Mouse (Mus musculus) gastrocnemius, postnatal 10 days (tissue): ENCODE data around the gene Arhgap18. TPM values are rescaled to one million over a fixed set of nuclear protein-coding genes. Genes with fewer than 3 reads are reported as not detected.

Experiments
- DNase-seq: peaks from one replicate; pipeline ENCODE4 v3.0.0; 2021; ENCODE audit warnings: mixed read lengths
- total RNA-seq, 2 experiments: library from RNA; stranded (reverse); gene quantifications; 2 replicates each; pipeline ENCODE4 v1.2.3; 2021

Arhgap18 gene
- total RNA-seq, 2 experiments from 2014 or later = 21.2 to 32.0 TPM

- DNase-seq = no peak
Observed at GRCm38 (mm10) chr10:26832068-26832467, 78.8 kb downstream of the Arhgap18 start.

- no peak for DNase-seq
Observed at GRCm38 (mm10) chr10:26832669-26833249, 79.5 kb downstream of the Arhgap18 start.

GRCm38 (mm10) chr10:26833393-26833792, 80.2 kb downstream of the Arhgap18 start:
- no peak for DNase-seq

DNA sequence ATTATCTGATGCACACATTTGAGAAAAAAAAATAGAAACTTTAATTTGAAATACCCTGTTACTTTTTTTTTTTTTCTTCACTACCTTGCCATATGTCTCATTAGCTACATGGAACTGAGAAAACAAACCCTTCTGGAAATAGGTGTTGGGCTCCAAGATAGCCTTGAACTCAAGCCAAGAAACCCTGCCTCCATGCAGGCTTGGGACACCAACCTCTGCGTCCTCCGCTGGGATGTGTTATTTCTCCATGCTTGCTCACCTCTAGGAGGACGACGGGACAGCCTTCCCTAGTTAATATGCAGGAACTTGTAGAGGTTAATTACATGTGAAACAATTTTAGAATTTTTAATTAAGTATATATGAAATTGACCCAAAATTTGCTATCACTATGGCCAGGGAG, 96.1 kb downstream of the Arhgap18 start:
- DNase-seq = no peak

DNA sequence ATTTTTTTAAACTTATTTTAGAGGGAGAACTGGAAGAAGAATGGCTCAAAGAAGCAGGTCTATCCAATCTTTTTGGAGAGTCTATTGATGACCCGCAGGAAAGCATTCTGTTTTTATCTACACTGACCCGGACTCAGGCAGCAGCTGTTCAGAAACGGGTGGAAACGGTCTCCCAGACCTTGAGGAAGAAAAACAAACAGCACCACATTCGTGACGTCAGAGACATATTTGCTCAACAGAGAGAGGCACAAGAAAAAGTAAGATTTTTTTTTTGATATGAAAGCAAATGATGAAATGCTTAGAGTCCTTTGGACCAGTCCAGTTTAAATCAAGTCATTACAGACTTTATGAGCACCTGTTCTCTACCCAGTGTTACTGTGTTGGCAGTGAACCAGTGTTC, 96.6 kb downstream of the Arhgap18 start:
- DNase-seq = no peak

- no peak for DNase-seq
Observed at GRCm38 (mm10) chr10:26854556-26855100, 101.4 kb downstream of the Arhgap18 start.

DNA sequence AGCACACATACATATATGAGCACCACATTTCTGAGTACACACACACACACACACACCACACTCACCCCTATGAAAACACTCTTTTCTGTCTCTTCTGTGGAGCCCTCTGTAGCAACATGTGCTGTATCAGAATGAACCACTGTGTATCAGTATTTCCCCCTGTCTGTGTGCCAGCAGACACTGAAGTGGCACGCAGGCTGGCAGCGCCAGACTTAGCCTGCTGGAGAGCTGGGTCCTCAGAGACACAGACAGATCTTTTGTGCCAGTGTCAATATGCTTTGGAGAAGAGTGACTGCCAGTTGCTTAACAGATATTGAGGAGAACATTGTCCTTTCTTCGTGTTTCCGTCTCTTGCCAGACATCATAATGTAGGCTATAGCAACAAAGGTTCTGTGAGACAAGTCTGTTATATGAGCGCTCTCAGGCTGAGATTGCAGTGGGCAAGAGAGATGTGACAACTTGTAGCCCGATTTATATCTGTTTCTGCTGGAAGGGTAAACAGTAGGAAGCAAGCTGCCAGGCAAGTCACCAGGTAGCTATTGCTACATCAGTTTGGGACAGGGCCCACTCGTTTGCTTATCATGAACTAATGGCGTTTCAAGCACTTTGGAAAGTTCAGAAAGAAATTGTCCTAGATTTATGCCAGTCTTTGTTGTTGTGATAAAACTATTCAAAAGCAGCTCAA, 102.8 kb downstream of the Arhgap18 start:
- DNase-seq = no peak

DNA sequence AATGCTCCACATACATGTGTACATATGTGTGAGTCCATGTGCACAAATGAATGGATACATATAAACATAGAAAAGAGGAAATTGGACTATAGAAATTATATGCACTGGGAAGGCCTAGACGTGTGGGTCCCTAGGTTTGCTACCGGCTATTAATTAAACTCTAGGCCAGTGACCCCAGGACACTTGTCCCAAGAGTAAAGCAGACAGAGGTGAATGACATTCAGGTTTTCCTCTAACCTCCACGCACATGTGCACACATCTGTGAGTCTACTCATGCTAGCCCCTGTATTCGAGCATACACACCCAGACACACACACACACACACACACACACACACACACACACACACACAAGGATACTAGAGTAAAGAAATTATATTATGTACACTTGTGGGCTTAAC, 104.4 kb downstream of the Arhgap18 start:
- DNase-seq = no peak

DNA sequence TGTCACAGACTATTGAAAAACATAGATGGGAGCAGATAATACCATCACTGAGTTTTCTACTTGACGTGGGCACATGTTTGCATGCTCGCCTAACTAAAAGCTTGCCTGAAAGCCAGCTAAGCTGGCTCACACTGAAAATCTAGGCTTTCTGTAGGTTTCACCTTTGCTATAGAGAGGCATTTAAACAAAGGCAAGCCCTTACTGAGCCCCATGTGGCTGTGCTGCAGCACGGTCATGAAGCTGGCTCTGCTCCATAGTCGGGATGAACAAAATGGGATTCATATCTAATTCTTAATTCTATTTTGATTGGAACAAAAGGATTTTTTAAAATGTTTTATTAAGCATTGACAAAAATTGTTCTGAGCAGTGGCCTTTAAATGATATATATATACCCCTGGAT, 105.3 kb downstream of the Arhgap18 start:
- no peak for DNase-seq

DNA sequence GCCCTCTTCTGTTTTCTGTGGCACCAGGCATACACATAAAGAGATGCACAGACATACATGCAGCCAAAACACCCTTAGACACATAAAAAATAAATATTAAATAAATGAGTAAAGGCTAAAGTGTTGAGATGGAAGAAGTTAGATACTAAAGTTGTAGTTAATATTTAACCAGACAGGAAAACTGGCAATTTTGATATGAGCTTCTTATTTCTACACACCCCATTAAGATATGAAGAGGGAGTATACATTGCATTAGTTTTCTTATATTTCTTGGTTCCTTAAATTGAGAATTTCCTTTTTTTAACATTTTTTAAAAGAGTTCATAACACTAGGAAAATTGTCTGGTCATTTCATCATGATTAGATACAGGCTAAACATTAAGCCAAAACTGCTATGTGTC, 108.0 kb downstream of the Arhgap18 start:
- DNase-seq = no peak

DNA sequence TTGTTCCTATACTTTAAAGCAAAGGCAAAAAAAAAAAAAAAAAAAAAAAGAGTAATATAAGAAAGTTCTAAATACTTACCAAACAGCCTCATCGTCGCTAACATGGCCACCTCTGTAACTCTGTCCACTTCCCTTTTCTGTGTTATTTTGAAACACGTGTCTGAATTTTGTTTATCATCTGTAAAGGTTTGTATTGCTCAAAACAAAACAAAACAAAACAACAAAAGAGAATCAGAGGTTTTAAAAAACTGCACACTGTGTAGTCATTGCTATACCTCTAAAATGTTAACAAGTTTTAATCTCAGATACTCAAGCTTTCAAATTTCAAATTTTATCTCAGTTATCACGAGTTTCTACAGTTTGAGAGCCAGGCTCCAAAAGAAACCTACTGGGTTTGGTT, 109.0 kb downstream of the Arhgap18 start:
- no peak for DNase-seq

- no peak for DNase-seq
Observed at GRCm38 (mm10) chr10:26863982-26864381, 110.8 kb downstream of the Arhgap18 start.

DNA sequence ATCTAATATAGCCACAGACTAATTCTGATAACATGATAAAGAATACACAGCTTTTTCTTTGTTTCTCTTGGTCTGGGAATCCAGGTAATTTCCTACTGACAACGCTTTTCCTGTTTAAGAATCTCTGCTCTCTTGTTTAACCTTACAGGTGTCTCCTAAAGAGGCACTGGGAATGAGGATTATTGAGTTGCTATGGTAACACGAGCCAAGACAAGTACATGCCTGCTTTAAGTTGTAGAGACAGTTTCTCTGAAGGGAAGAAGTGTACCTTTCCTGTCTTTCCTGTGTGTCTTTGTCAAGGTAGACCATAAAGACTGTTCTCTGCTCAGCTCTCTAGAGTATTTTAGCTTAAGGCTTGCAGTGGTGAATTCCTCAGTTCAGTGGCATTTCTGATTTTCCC, 117.6 kb downstream of the Arhgap18 start:
- DNase-seq = no peak

GRCm38 (mm10) chr10:26877309-26877708, 124.1 kb downstream of the Arhgap18 start:
- no peak for DNase-seq

GRCm38 (mm10) chr10:26878924-26879600, 125.8 kb downstream of the Arhgap18 start:
- DNase-seq = no peak

GRCm38 (mm10) chr10:26884949-26885348, 131.7 kb downstream of the Arhgap18 start:
- no peak for DNase-seq

- no peak for DNase-seq
Observed at GRCm38 (mm10) chr10:26889226-26889625, 136.0 kb downstream of the Arhgap18 start.

DNA sequence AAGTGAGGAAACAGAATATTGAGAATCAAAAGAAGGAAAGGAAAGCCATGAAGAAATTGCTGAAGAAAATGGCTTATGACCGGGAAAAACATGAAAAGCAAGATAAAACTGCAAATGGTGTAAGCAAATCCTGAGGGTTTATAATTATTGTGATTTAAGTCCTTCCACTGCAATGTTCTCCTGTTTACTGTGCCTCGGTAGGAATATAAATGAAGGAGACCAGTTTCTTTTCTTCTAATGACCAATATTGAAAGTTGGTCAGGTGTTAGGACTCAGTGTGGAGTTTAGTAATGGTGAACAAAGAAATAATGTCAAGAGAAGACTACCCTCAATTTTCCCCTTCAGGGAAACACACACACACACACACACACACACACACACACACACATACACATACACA, 136.5 kb downstream of the Arhgap18 start:
- no peak for DNase-seq

GRCm38 (mm10) chr10:26890269-26890955, 137.2 kb downstream of the Arhgap18 start:
- peak; percentile 61 for DNase-seq

DNA sequence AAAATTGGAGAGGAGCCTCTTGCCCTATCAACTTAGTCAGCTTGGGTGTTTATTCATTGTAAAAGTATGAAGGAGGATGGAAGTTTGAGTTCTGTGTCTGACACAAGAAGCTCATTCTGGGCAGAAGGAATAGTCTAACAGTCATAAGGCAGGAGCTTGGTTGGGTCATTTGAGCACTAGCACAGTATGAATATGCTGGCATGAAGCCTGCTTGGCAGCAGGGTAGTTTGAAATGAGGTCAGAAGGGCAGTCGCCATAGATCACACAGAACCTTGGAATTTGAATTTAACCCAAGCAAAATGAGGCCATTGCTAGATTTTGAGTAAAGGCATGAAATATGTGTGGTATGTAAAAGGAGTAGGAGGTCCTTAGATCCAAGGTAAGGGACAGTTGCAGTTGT, 139.9 kb downstream of the Arhgap18 start:
- no peak for DNase-seq

- no peak for DNase-seq
Observed at GRCm38 (mm10) chr10:26895726-26896125, 142.5 kb downstream of the Arhgap18 start.

- DNase-seq = no peak
Observed at GRCm38 (mm10) chr10:26900426-26900825, 147.2 kb downstream of the Arhgap18 start.

DNA sequence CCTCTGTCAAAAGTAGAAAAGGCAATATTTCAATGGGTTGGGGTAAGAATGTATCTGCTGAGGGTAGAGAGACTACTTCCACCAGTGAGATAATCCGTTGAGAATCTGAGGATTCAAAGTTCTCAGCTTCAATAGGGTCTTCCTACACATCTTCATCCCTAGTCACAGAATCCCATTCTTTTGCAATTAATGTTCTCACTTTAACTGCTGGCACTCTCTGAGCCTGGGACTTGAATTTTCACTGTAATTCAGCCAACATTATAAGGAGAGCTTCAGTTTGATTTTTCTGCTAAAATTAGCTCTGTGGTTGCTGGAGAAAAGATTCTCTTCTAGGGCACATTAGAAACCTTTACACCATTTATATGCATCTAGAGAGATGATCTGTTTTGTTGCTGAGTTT, 150.6 kb downstream of the Arhgap18 start:
- no peak for DNase-seq
